Mouse (Mus musculus) G1E (cell line): ENCODE measurements around the gene Lctl.

Experiments
- CTCF ChIP-seq: IDR thresholded peaks from 2 replicates; pipeline ENCODE4 v1.5.1; 2012; ENCODE audit warnings: low read depth, low read length, inconsistent platforms, mixed read lengths
- GATA1 ChIP-seq: IDR thresholded peaks from 2 replicates; pipeline ENCODE4 v1.6.1; 2012; ENCODE audit warnings: borderline replicate concordance, low read length, inconsistent platforms, mixed read lengths
- GATA2 ChIP-seq: IDR thresholded peaks from 2 replicates; pipeline ENCODE4 v1.6.1; 2012; ENCODE audit warnings: low read depth, low read length, inconsistent platforms, borderline replicate concordance
- POLR2AphosphoS5 ChIP-seq: IDR thresholded peaks from 2 replicates; pipeline ENCODE4 v1.6.1; 2012; ENCODE audit warnings: low read depth, low read length, inconsistent platforms; ENCODE audit not compliant: insufficient replicate concordance
- TAL1 ChIP-seq: conservative IDR thresholded peaks from 2 replicates; pipeline ENCODE4 v1.6.1; 2012; ENCODE audit warnings: low read depth, low read length, inconsistent platforms, mixed read lengths

DNA sequence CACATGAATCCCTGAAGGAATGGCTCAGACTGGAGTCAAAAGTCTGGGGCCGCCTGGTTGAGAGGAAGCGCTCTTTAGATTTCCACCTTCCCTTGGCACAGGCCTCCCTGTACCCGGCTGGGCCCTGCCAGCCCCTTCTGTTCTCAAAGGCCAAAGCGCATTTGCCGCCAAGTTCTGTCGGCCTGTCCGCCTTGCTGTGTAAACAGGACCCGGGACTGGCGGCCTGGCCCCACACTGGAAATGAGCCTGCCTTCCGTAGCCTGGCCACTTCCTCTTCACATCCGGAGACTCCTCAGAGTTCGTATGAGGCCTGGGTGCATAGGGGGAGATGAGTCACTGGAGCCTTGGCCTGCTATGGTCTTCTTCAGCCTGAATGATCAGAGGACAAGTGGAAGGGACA is 27.9 kb upstream of the Lctl start:
- TF ChIP-seq CTCF (no peak), POLR2AphosphoS5 (no peak), GATA1 (no peak), TAL1 (no peak), GATA2 (no peak)
